Mouse (Mus musculus): ENCODE measurements around the gene Aasdhppt.

The Aasdhppt gene

DNA sequence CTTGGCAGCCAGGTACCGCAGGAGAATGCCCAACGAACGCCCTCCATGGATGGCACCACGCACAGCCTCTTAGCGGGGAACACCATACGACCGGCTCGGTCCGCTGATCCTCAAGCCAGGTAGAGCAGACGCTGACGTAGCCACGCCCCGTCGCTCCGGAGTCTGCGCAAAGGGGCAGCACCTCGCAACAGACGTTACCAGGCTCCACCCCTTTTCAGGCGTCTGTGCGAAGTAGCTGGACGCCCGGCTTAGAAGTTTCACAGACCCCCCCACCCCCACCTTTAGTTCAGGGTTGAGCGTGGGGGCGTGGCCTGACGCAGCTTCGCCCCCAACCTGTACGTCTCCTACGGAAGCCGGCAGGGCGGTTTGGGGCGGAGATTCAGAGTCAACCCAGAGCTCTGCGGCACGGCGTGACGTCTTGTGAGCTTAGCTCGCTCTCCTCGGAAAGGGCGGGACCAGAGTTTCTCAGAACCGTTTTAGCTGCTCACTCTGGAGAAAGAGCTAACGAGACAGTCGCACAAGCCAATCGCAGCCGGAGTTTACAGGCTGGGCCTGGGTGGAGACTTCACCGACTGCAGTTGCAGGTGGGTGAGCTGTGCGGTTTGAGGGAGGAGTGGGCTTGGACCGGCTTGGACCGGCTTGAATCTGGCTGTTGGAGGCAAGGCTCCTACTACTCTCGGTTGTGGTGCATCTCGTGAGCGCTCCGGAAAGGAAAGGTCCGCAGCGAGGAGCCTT lies at the start of gene Aasdhppt, which contains the start of gene Kbtbd3:
Aasdhppt (minus strand) TSS at position 121 of the 735 bp plus-strand sequence.
Kbtbd3 (plus strand) TSS at position 483 of the 735 bp plus-strand sequence.
- in situ Hi-C loops (cut with MseI, MboI), result no loop called here

DNA sequence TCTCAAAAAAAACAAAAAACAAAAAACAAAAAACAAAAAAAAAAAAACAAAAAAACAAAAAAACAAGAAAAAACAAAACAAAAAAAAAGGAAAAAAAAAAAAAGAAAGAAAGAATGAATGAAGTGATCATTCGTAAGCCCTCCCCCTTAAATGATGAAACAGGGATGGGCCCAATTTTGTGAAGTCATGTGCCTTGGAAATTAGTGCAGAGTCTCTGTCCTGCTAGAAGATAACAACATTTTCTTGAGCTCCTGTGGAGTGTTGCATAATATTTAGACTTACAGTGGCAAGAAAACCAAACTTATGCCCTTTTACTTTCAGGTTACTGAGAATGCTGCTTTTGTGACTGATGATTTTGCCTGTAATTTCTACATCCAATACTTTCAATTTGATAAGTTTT lies 43.9 kb upstream of the Aasdhppt start:
- in situ Hi-C loops (cut with MseI, MboI), result no loop called here

DNA sequence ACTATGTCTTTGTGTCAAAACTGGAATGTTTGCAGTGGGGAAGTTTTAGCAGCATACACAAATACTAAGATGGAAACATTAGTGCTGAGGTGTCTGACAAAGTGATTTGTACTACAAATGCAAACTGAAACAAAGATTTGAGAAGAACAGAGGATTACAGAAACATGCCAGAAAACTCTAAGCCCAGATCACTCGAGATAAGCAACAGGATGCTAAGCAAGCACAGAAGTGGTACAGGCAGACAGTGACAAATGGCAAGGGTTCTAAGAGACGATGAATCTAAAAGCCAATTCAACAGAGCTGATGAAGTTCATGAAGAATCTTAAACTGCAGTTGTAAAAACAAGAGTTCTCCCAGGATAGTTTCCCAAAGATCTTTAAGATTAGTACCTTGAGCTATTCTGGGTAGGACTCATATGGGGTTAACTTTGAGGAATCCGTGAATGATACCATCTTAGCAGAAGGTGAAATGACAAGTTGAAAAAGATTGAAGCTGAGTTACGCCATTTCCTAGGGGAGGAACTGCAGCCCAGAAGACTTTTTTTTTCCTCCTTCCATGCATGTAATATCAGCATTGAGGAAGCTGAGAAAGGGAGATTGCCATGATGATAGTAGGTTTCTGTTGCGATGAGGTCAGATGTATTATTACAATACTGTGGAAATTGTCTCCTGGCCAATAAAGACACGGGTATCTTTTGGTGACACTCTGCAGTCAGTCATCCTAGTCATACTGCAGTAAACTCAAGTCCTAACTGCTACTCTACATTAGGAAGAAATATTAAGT lies 9.9 kb upstream of the Aasdhppt start:
- in situ Hi-C loops (cut with MseI, MboI), result no loop called here

DNA sequence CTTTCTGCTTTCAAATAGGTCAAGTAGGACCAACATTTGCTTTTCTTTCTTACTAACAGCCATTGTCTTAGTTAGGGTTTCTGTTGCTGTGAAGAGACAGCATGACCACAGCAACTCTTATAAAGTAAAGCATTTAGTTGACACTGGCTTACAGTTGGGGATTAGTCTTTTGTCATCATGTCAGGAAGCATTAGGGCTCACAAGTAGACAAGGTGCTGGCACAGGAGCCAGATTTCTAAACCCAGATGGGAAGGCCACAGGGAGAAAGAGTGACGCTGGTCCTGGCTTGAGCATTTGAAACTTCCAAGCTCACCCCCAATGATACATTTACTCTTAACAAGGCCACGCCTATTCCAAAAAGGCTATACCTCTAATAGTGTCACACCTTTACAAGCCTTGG lies 6.5 kb upstream of the Aasdhppt start:
- in situ Hi-C loops (cut with MseI, MboI), result no loop called here

DNA sequence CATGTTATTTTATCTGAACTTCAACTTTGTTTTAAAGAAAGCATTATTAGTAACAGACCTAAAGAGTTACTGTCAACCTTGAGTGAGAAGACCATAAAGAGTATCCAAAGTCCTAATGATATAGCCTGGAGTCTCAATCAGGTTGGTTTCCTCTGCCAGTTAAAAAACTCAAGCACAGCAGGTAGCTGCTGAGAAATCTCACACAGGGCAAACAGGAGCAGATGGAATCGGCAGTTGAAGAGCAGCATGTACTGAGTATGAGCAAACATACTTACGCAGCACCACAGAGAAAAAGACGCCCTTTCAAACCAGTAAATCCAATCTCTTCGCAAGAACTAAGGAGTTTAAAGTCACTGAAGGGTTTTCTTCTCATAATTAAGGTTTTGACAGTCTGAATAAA lies 4.7 kb upstream of the Aasdhppt start:
- in situ Hi-C loops (cut with MseI, MboI), result no loop called here

DNA sequence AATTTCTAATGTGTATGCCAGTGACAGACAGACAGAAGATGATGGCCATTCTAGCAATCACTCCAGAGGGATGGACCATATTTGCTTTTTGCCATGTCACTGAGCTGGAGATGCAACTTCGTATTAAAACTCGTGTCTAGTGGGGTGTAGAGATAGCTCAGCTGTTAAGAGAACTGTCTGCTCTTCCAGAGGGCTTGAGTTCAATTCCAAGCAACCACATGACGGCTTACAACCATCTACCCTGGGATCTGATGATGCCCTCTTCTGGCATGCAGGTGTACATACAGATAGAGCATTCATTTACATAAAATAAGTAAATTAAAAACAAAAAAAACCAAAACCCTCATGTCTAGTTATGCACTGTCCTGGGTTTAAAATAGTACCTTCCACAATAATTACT lies 1.9 kb upstream of the Aasdhppt start:
- in situ Hi-C loops (cut with MseI, MboI), result no loop called here

DNA sequence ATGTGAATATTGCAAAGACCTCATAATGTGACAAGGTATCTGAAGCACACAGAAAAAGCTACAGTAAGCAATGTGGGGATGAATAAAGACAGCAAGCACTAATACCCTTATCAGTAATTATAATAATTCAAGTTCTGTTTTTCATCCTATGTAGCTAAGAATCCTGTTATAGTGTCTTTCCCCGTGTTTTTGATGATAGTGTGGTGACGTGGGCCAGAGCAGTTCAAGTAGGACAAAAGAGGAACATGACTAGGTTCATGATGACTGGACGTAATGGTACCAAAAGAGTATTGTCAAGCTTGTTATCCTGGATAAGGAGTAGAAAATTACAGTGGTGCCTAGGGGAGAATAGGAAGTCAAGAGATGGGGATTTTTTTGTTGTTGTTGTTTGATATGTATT lies 1.4 kb upstream of the Aasdhppt start:
- in situ Hi-C loops (cut with MseI, MboI), result no loop called here

DNA sequence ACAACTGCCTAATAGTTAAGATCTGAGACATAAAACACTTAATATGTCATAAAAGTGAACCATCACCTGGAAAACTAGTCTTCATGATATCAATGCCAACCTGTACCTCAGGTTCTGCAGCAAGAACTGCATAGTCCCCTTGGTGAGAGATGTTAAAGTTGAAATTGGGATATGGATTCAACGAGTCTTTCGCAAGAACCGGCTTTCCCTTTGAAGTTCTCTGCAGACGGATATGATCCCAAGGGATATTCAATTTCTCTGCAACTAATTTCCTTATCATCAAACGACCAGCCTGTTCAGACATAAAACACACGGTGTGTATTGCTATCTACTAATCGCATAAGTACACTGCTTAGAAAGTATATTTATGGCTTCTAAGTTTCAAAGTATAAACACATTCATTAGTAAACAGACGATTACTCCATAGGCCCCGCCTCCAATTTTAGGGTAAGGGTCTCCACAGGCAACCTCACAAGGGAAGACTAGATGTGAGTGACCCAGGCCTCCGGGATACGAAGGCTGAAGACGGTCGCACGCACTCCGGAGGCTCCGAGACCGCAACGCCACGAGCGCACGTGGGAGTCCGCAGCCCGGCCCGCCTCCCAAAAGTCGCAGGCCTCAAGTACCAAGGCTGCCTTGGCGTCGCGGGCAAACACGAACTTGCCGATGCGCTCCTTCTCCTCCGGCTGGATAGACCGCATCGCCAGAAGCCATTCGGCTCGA lies 482 bp downstream of the Aasdhppt start:
- in situ Hi-C loops (cut with MseI, MboI), result no loop called here

DNA sequence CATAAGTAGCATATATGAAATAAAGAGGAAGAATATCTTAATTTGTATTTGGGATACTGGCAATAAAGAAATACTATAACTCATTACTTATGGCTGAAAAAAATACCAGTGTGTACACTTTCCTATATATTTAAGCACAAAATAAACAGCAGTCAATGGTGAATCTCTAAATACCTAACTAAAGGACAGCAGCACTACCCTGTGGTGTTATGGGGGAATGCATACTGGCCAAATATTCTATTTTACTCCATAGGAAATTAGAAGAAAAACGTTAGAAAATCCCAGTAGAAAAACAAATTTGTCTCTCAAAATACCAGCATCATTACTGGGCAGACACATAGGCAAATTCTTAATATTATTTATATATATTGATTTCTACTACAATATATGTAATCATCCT lies 4.4 kb downstream of the Aasdhppt start:
- in situ Hi-C loops (cut with MseI, MboI), result no loop called here

DNA sequence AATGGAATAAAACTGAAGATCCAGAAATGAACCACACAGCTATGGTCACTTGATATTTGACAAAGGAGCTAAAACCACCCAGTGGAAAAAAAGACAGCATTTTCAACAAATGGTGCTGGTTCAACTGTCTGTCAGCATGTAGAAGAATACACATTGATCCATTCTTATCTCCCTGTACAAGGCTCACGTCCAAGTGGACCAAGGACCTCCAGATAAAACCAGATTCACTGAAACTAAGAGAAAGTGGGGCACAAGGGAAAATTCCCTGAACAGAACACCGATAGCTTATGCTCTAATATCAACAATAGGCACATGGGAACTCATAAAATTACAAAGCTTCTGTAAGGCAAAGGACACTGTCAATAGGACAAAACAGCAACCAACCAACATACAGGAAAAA lies 8.8 kb downstream of the Aasdhppt start:
- in situ Hi-C loops (cut with MseI, MboI), result no loop called here

DNA sequence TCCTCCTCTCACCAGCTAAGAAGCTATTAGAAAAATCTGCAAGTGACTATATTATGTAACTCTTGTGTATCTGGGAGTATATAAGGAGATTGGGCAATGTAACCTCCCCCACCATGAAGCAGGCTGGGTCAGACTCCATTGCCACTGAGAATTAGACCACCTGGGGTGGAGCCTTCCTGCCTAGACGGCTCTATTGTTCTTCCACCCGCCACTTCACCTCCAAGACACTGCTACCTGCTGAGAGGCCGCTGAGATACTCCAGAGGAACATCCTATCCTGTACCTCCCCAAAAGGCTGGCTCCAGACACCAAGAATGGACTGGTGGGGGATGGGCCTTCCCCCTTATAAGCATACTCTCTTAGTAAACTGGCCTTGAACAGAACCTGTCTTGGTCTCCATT lies 25.4 kb downstream of the Aasdhppt start:
- in situ Hi-C loops (cut with MseI, MboI), result no loop called here

DNA sequence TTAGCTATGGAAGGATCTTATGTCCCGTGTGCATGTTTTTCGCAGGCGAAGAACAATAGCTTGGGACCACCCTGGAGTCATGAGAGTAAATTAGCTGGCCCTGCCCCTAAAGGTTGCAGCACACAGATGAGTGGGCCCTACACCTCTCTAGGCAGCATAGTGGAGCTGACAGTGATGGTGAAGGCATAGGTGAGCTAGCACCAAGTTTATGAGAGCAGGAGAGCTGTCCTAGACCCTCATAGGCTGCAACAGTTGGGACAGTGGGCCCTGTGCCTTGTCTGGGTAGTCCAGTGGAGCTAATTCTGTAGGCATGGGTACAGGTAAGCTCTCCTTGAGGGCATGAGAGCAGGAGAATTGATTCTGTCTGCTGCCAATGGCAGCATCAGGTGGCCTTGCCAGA lies 42.4 kb downstream of the Aasdhppt start:
- in situ Hi-C loops (cut with MseI, MboI), result no loop called here

DNA sequence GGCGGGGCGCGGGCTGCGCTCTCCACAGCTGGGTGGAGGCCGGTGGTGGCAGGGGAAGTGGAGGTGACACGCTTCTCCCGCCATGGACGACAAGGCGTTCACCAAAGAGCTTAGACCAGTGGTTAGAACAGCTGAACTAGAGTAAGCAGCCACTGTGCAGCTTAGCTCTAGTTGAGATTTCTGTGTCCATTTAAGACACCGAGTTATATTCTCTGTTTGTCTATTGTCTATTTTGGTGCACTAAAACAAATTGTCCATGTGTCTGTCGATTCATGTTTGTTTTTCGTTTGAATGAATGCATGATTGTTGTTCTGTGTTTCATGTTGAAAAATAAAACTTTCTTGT lies 48.6 kb downstream of the Aasdhppt start:
- in situ Hi-C loops (cut with MseI, MboI), result no loop called here

DNA sequence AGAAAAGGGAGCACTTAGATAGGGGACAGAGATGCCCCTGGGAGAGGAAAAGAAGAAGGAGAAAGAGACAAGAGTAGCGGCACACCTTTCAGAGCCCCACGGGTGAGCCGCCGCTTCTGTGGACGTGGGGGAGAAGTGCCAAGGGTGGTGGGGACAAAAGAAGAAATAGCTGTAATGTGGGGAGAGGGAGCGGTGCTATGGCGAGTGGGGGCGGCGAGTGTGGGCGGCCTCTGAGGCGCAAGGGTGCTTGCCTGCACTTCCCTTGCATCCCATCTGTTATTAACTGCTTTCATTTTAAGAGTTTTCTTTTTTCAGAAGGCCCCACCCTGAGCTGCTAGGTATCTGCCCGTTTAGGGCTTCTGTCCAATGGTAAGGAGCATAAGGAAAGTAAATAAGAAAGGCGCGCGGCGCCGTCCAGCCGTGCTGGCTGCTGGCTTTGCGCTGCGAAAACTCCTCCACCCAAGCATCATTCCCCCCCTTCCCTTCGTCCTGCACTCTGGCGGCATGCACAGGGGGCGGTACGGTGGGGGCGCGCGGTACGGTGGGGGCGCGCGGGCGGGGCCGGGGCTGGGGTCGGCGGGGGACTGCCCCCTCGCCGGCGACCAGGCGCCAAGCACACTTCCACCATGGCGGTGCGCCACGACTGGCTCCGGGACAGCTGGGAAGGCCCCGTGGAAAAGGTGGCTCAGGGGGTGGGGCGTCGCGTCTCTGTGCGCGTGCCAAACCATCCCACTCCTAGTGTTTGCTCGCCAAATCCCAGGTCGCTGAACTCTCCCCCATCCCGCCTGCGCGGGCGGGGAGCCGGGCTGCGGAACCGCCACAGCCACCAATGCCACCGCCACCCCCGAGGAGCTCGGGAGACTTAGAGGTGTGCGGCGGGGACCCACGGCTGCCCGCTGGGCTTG lies 49.2 kb downstream of the Aasdhppt start:
- in situ Hi-C loops (cut with MseI, MboI), result no loop called here

DNA sequence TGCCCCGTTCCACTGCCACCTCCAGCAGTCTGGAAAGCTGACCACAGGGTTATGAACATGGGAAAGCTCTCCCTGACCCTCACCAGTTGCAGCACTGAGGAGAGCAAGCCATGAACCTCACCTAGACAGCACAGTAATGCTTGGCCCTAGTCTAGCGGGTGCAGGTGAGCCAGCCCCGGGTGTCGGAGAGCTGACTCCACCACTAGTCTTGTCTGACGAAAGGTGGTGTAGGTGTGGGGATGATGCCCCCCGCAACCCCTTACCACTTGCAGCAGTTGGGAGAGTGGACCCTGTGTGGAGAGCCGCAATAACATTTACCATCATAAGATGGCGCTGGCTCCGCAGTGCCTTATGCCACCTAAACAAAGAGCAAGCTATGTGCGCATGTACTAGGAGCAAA lies 50.2 kb downstream of the Aasdhppt start:
- in situ Hi-C loops (cut with MseI, MboI), result no loop called here
